Mouse (Mus musculus) stomach, postnatal 0 days (tissue): ENCODE results near the gene Sp100.

Source experiments
- CTCF ChIP-seq: IDR thresholded peaks from 2 replicates; pipeline ENCODE4 v1.5.1; 2016; ENCODE audit warnings: antibody characterized with exemption, low read depth, mild to moderate bottlenecking, moderate library complexity
- EP300 ChIP-seq: optimal IDR thresholded peaks from 2 replicates; pipeline ENCODE3; 2016; ENCODE audit warnings: antibody characterized with exemption

GRCm38 (mm10) chr1:85716447-85717027 lies 66.7 kb downstream of the Sp100 start:
- TF ChIP-seq CTCF = no peak
- no peak for TF ChIP-seq EP300
